Mouse (Mus musculus) spleen, adult 12 weeks (tissue): Measurements from ENCODE around the gene Gjb5.

ENCODE experiments used
- DNase-seq: peaks from one replicate; pipeline ENCODE4 v3.0.0; 2022; ENCODE audit warnings: low spot score

Gene Gjb5

GRCm38 (mm10) chr4:127349560-127350300, 8.3 kb downstream of the Gjb5 start:
- DNase-seq, result no peak

GRCm38 (mm10) chr4:127345000-127345399, 13.0 kb downstream of the Gjb5 start:
- no peak for DNase-seq

GRCm38 (mm10) chr4:127341372-127341771, 16.6 kb downstream of the Gjb5 start:
- DNase-seq, result no peak

- no peak for DNase-seq
Measured at GRCm38 (mm10) chr4:127337668-127338067, 20.3 kb downstream of the Gjb5 start.

- DNase-seq, result no peak
Measured at GRCm38 (mm10) chr4:127334870-127335504, 23.0 kb downstream of the Gjb5 start.

- no peak for DNase-seq
Measured at GRCm38 (mm10) chr4:127331171-127331570, 26.8 kb downstream of the Gjb5 start.

- no peak for DNase-seq
Measured at GRCm38 (mm10) chr4:127330181-127331100, 27.5 kb downstream of the Gjb5 start, which contains the start of gene Gjb3. TSS of gene Gjb3 (minus strand) at chr4:127330844.

GRCm38 (mm10) chr4:127329751-127330150, 28.2 kb downstream of the Gjb5 start:
- no peak for DNase-seq

- no peak for DNase-seq
Measured at GRCm38 (mm10) chr4:127329046-127329445, 28.9 kb downstream of the Gjb5 start.

- DNase-seq, result no peak
Measured at GRCm38 (mm10) chr4:127328378-127328777, 29.6 kb downstream of the Gjb5 start.

GRCm38 (mm10) chr4:127327749-127328148, 30.2 kb downstream of the Gjb5 start:
- DNase-seq, result no peak

- no peak for DNase-seq
Measured at GRCm38 (mm10) chr4:127327258-127327657, 30.7 kb downstream of the Gjb5 start.

GRCm38 (mm10) chr4:127325276-127325675, 32.7 kb downstream of the Gjb5 start:
- DNase-seq, result no peak

GRCm38 (mm10) chr4:127324759-127325158, 33.2 kb downstream of the Gjb5 start:
- peak; percentile 21 for DNase-seq

GRCm38 (mm10) chr4:127324296-127324695, 33.7 kb downstream of the Gjb5 start:
- no peak for DNase-seq

- DNase-seq, result no peak
Measured at GRCm38 (mm10) chr4:127323651-127324050, 34.3 kb downstream of the Gjb5 start.

GRCm38 (mm10) chr4:127319613-127320012, 38.4 kb downstream of the Gjb5 start:
- DNase-seq, result peak; percentile 17

- no peak for DNase-seq
Measured at GRCm38 (mm10) chr4:127317143-127317542, 40.8 kb downstream of the Gjb5 start.

- DNase-seq, result no peak
Measured at GRCm38 (mm10) chr4:127315753-127316152, 42.2 kb downstream of the Gjb5 start.

- DNase-seq, result no peak
Measured at GRCm38 (mm10) chr4:127314585-127314984, 43.4 kb downstream of the Gjb5 start.

- no peak for DNase-seq
Measured at GRCm38 (mm10) chr4:127313861-127314260, 44.1 kb downstream of the Gjb5 start, which contains the start of gene Gja4. TSS of gene Gja4 (minus strand) at chr4:127314039.

GRCm38 (mm10) chr4:127312349-127312748, 45.6 kb downstream of the Gjb5 start:
- DNase-seq, result no peak
